Mouse (Mus musculus): ENCODE measurements around the gene Rbm8a2.

GRCm38 (mm10) chr1:176011072-176011471 is 32.2 kb upstream of the Rbm8a2 start:
- TF ChIP-seq CTCF (conservative IDR thresholded peaks at IDR 0.05 in 1 of 2, IDR thresholded peaks at IDR 0.05 in 1 of 2; ENCODE audit: low read depth in 2 of 2, low read length in 2 of 2) (no peak), NRF1 (IDR thresholded peaks at IDR 0.05; ENCODE audit: low read depth, low read length) (no peak)

Data from CH12.LX (cell line).